Mouse (Mus musculus) megakaryocyte-erythroid progenitor cell, adult 5 weeks (primary cell): ENCODE results near the gene Mki67. TPM values are rescaled to one million over a fixed set of nuclear protein-coding genes. Genes with fewer than 3 reads are reported as not detected.

Experiments used
- polyA plus RNA-seq: library from polyadenylated mRNA; stranded (reverse); fragments of >175 nt; gene quantifications from 2 replicates; pipeline ENCODE4 v1.2.3, GENCODE M21; 2012

The Mki67 gene
- polyA plus RNA-seq: 11.0 and 14.3 TPM in 2 replicates

GRCm38 (mm10) chr7:135715642-135716444, at the start of gene Mki67:
TSS of gene Mki67 (minus strand) at chr7:135716361.

Other genes with a start within 250 kb of the Mki67 start
- gene Clrn3, start 187.7 kb downstream of the Mki67 start, polyA plus RNA-seq: not detected in 2 replicates
- gene Ptpre, start 178.9 kb downstream of the Mki67 start, polyA plus RNA-seq: 22.1 and 31.6 TPM in 2 replicates